Mouse (Mus musculus) urinary bladder, postnatal 36 days (tissue): Measurements from ENCODE around the gene Mapk9.
"Not testable (repeated sequence)": the region's sequence is repeated elsewhere in the genome, so short reads cannot be mapped to it uniquely, and the experiment has no call there.

Experiments
- DNase-seq, 2 experiments: peaks; one replicate each; pipeline ENCODE4 v3.0.0; 2022; ENCODE audit warnings: low spot score in 2 of 2, mixed read lengths in 1 of 2

The Mapk9 gene

GRCm38 (mm10) chr11:49846401-49847070 is at the start of gene Mapk9:
Gene Mapk9 (plus strand): TSS chr11:49846751.
- DNase-seq, result peak; percentile 95 to 98

GRCm38 (mm10) chr11:49798931-49799330 is 47.6 kb upstream of the Mapk9 start:
- DNase-seq, result no peak

- no peak for DNase-seq
These were observed 45.0 kb upstream of the Mapk9 start for GRCm38 (mm10) chr11:49801516-49801915.

- no peak for DNase-seq
These were observed 42.8 kb upstream of the Mapk9 start for GRCm38 (mm10) chr11:49803801-49804200.

- no peak for DNase-seq
These were observed 40.3 kb upstream of the Mapk9 start for GRCm38 (mm10) chr11:49806218-49806617.

GRCm38 (mm10) chr11:49808946-49809345 is 37.6 kb upstream of the Mapk9 start:
- no peak for DNase-seq

GRCm38 (mm10) chr11:49810696-49811095 is 35.9 kb upstream of the Mapk9 start:
- not testable (repeated sequence) for DNase-seq

GRCm38 (mm10) chr11:49811099-49811541 is 35.4 kb upstream of the Mapk9 start:
- DNase-seq, result peak; percentile 25 to 50

GRCm38 (mm10) chr11:49811879-49812278 is 34.7 kb upstream of the Mapk9 start:
- no peak for DNase-seq

GRCm38 (mm10) chr11:49818869-49819566 is 27.5 kb upstream of the Mapk9 start:
- DNase-seq, result no peak

- no peak for DNase-seq
These were observed 26.9 kb upstream of the Mapk9 start for GRCm38 (mm10) chr11:49819676-49820075.

GRCm38 (mm10) chr11:49820928-49821327 is 25.6 kb upstream of the Mapk9 start:
- DNase-seq, result no peak

GRCm38 (mm10) chr11:49821546-49821945 is 25.0 kb upstream of the Mapk9 start:
- no peak for DNase-seq

- DNase-seq, result no peak
These were observed 24.2 kb upstream of the Mapk9 start for GRCm38 (mm10) chr11:49822337-49822736.

- peak; percentile 56 to 63 for DNase-seq
These were observed 21.7 kb upstream of the Mapk9 start for GRCm38 (mm10) chr11:49824896-49825295.

- no peak for DNase-seq
These were observed 19.3 kb upstream of the Mapk9 start for GRCm38 (mm10) chr11:49827243-49827642.

GRCm38 (mm10) chr11:49829176-49829745 is 17.3 kb upstream of the Mapk9 start:
- DNase-seq, result no peak

GRCm38 (mm10) chr11:49831980-49832379 is 14.6 kb upstream of the Mapk9 start:
- DNase-seq, result no peak

GRCm38 (mm10) chr11:49832962-49833361 is 13.6 kb upstream of the Mapk9 start:
- DNase-seq, result no peak

- DNase-seq, result no peak
These were observed 12.3 kb upstream of the Mapk9 start for GRCm38 (mm10) chr11:49834248-49834647.

GRCm38 (mm10) chr11:49835257-49835956 is 11.1 kb upstream of the Mapk9 start:
- no peak for DNase-seq

GRCm38 (mm10) chr11:49837717-49838407 is 8.7 kb upstream of the Mapk9 start:
- no peak for DNase-seq
